Mouse (Mus musculus) kidney, adult 2 months (tissue): Measurements from ENCODE around the gene Slc12a1. TPM values are rescaled to one million over a fixed set of nuclear protein-coding genes. Genes with fewer than 3 reads are reported as not detected.

ENCODE experiments used
- DNase-seq: peaks from one replicate; pipeline ENCODE4 v3.0.0; 2021
- H3K27ac ChIP-seq: fragments of 200-500 bp; 2 replicates; pipeline ENCODE4 v1.5.1; 2012; ENCODE audit warnings: low read depth, low read length, control low read depth, inconsistent platforms; ENCODE audit not compliant: insufficient read depth
- H3K27me3 ChIP-seq: fragments of 200-500 bp; replicated peaks from 2 replicates; pipeline ENCODE4 v1.6.1; 2012; ENCODE audit warnings: mild to moderate bottlenecking, moderate library complexity, low read length, inconsistent platforms; ENCODE audit not compliant: control insufficient read depth, insufficient read depth
- H3K36me3 ChIP-seq: fragments of 200-500 bp; 2 replicates; pipeline ENCODE4 v1.6.1; 2012; ENCODE audit warnings: mild to moderate bottlenecking, moderate library complexity, low read length, inconsistent platforms; ENCODE audit not compliant: control insufficient read depth, insufficient read depth
- H3K4me1 ChIP-seq: fragments of 200-500 bp; 2 replicates; pipeline ENCODE4 v1.6.1; 2011; ENCODE audit warnings: low read length; ENCODE audit not compliant: control insufficient read depth, insufficient read depth
- H3K4me3 ChIP-seq: fragments of 200-500 bp; 2 replicates; pipeline ENCODE4 v1.5.1; 2011; ENCODE audit warnings: mild to moderate bottlenecking, low read depth, low read length, control low read depth; ENCODE audit not compliant: insufficient read depth
- CTCF ChIP-seq: fragments of 200-500 bp; conservative IDR thresholded peaks from 2 replicates; pipeline ENCODE4 v1.5.1; 2011; ENCODE audit warnings: low read depth, mild to moderate bottlenecking, control low read depth, low read length, moderate library complexity, mixed read lengths; ENCODE audit not compliant: insufficient read depth, insufficient read length
- POLR2A ChIP-seq: fragments of 200-500 bp; IDR thresholded peaks from one replicate; pipeline ENCODE4 v1.6.1; 2011; ENCODE audit warnings: low read depth, low read length, control low read depth
- WGBS: fragments of 180-500 bp; shearing (Covaris S2); methylation state at CpG from one replicate; pipeline ENCODE4 v1.1.7; 2018; 5-methylcytosine and 5-hydroxymethylcytosine counted together
- polyA plus RNA-seq: library from polyadenylated mRNA; depleted of rRNA; stranded (reverse); fragments of >200 nt; gene quantifications from 2 replicates; pipeline ENCODE4 v1.2.3, GENCODE M21; 2012

Slc12a1 gene
- polyA plus RNA-seq, 1 experiment: 182 TPM

GRCm38 (mm10) chr2:125247108-125247961 is 95.0 kb downstream of the Slc12a1 start, which contains the start of gene Dut:
Gene Dut (plus strand): TSS chr2:125247190.
- WGBS: under 1% methylated on average over 96 of the region's 96 CpGs
- H3K27ac ChIP-seq: peak within 1 kb of the TSS; percentile 52
- H3K36me3 ChIP-seq: no peaks in the 10 kb centered on the region
- H3K27me3 ChIP-seq: no peaks in the 10 kb centered on the region
- H3K4me3 ChIP-seq: peak within 1 kb of the TSS; percentile 79
- TF ChIP-seq POLR2A: peak; percentile 51
- TF ChIP-seq CTCF: peak; percentile 39
- peak; percentile 97 for DNase-seq
- H3K4me1 ChIP-seq: peaks cover 6% of the 10 kb centered on the region; the same call in 1 of the 2 replicates

- 1% methylated on average over 9 of the region's 9 CpGs for WGBS
- Histone ChIP-seq H3K27ac (no peak overlapping the region; the same call in 1 of the 2 replicates), H3K4me3 (peak overlapping the region; percentile 79), H3K27me3 (no peaks in the 10 kb centered on the region), H3K4me1 (peaks cover 6% of the 10 kb centered on the region; the same call in 1 of the 2 replicates), H3K36me3 (no peaks in the 10 kb centered on the region)
- no peak for DNase-seq
- TF ChIP-seq CTCF: no peak
- no peak for TF ChIP-seq POLR2A
Observed at GRCm38 (mm10) chr2:125247962-125248235, 95.6 kb downstream of the Slc12a1 start.

- 19% methylated on average over 8 of the region's 8 CpGs for WGBS
- peaks cover 6% of the 10 kb centered on the region; the same call in 1 of the 2 replicates for H3K4me1 ChIP-seq
- H3K27ac ChIP-seq: no peak overlapping the region
- no peaks in the 10 kb centered on the region for H3K36me3 ChIP-seq
- TF ChIP-seq CTCF (no peak), POLR2A (no peak)
- H3K27me3 ChIP-seq: no peaks in the 10 kb centered on the region
- H3K4me3 ChIP-seq: peak overlapping the region; percentile 79
- no peak for DNase-seq
Observed at GRCm38 (mm10) chr2:125248256-125248655, 96.0 kb downstream of the Slc12a1 start.

- WGBS: 85% methylated on average over 4 of the region's 4 CpGs
- no peaks in the 10 kb centered on the region for H3K27me3 ChIP-seq
- H3K27ac ChIP-seq: no peak overlapping the region
- H3K36me3 ChIP-seq: no peaks in the 10 kb centered on the region
- no peak overlapping the region for H3K4me3 ChIP-seq
- DNase-seq: no peak
- H3K4me1 ChIP-seq: peaks cover 6% of the 10 kb centered on the region; the same call in 1 of the 2 replicates
- no peak for TF ChIP-seq CTCF
- TF ChIP-seq POLR2A: no peak
Observed at GRCm38 (mm10) chr2:125249339-125249738, 97.0 kb downstream of the Slc12a1 start.

GRCm38 (mm10) chr2:125249874-125250273 is 97.6 kb downstream of the Slc12a1 start:
- no peak for DNase-seq
- Histone ChIP-seq H3K4me3 (no peak overlapping the region), H3K4me1 (peaks cover 6% of the 10 kb centered on the region; the same call in 1 of the 2 replicates), H3K36me3 (no peaks in the 10 kb centered on the region), H3K27ac (no peak overlapping the region), H3K27me3 (no peaks in the 10 kb centered on the region)
- 93% methylated on average over 4 of the region's 4 CpGs for WGBS
- TF ChIP-seq CTCF: no peak
- TF ChIP-seq POLR2A: no peak

GRCm38 (mm10) chr2:125251781-125252180 is 99.5 kb downstream of the Slc12a1 start:
- Histone ChIP-seq H3K27ac (no peak overlapping the region), H3K4me1 (0 out of 2 replicates have a peak, but pooled peaks cover 4% of the 10 kb centered on the region), H3K27me3 (no peaks in the 10 kb centered on the region), H3K36me3 (no peaks in the 10 kb centered on the region), H3K4me3 (no peak overlapping the region)
- TF ChIP-seq POLR2A (no peak), CTCF (0 out of 2 replicates have a peak, but pooled peaks have one; percentile 15)
- 89% methylated on average over 4 of the region's 4 CpGs for WGBS
- no peak for DNase-seq

GRCm38 (mm10) chr2:125252275-125252674 is 100.0 kb downstream of the Slc12a1 start:
- 23% methylated on average over 2 of the region's 2 CpGs for WGBS
- Histone ChIP-seq H3K27ac (no peak overlapping the region), H3K4me1 (0 out of 2 replicates have a peak, but pooled peaks cover 4% of the 10 kb centered on the region), H3K4me3 (no peak overlapping the region), H3K27me3 (no peaks in the 10 kb centered on the region), H3K36me3 (no peaks in the 10 kb centered on the region; the same call in 1 of the 2 replicates)
- peak; percentile 61 for TF ChIP-seq CTCF
- TF ChIP-seq POLR2A: no peak
- peak; percentile 54 for DNase-seq
